Mouse (Mus musculus): Measurements from ENCODE around the gene Plod3. TPM values are rescaled to one million over a fixed set of nuclear protein-coding genes. Genes with fewer than 3 reads are reported as not detected.

Gene Plod3
- polyA plus RNA-seq, 1 experiment: 16.0 TPM

GRCm38 (mm10) chr5:136957250-136957649, 29.6 kb upstream of the Plod3 start:
- H3K4me1 ChIP-seq (ENCODE audit: control insufficient read depth, insufficient read depth, insufficient read length, low read length): peaks cover 8% of the 10 kb centered on the region
- H3K4me3 ChIP-seq (ENCODE audit: insufficient read depth, low read depth, low read length): no peak overlapping the region
- H3K27ac ChIP-seq (replicated peaks; ENCODE audit: low read depth, low read length): no peak overlapping the region

DNA sequence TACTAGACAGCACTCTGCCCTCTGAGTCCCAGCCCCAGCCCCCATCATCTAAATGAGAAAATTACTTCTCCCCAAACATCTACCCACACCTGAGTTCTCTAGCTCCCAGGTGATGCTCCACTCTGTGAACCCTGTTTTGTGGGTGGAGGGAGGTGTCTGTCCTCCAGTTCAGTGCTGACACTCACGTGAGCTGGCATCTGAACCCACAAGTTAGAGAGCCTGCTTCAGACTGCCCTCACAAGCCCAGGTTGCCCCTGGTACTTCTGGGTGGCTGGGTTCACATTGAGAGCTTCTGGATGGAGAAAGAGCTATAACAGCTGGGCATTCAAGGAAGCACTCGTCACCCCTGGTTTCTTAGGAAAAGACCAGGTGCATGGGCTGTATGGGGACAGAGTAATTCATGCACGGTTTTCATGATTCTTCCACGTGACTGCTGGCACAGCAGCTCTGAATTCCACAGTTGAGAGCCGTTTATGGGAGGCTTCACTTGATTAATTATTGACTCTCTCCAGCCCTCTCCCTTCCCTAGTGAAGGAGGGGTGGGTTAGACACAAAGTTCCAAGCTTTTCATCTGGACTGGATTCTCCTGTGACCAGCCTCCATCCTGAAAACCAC, 27.7 kb upstream of the Plod3 start:
- Histone ChIP-seq H3K4me1 (ENCODE audit: control insufficient read depth, insufficient read depth, insufficient read length, low read length) (peaks cover 7% of the 10 kb centered on the region), H3K4me3 (ENCODE audit: insufficient read depth, low read depth, low read length) (no peak overlapping the region), H3K27ac (replicated peaks; ENCODE audit: low read depth, low read length) (no peak overlapping the region)

DNA sequence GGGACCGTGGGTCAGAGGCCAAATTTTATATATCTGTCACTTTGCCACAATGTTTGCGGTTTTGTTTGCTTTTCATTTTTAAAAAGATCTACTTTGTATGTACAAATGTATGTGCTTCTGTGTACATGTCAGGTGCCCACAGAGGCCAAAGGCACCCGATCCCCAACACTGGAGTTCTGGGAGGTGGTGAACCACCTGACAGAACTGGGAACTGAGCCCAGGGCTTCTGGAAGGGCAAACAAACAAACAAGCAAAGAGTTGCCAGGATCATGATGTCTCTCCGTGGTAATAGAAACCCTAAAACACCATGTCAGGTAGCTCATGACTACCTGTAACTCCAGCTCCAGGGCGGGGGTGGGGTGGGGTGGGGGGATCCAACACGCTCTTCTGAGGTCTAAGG, 26.8 kb upstream of the Plod3 start:
- H3K4me3 ChIP-seq (ENCODE audit: insufficient read depth, low read depth, low read length): no peak overlapping the region
- no peak overlapping the region for H3K27ac ChIP-seq (replicated peaks; ENCODE audit: low read depth, low read length)
- peaks cover 6% of the 10 kb centered on the region for H3K4me1 ChIP-seq (ENCODE audit: control insufficient read depth, insufficient read depth, insufficient read length, low read length)

DNA sequence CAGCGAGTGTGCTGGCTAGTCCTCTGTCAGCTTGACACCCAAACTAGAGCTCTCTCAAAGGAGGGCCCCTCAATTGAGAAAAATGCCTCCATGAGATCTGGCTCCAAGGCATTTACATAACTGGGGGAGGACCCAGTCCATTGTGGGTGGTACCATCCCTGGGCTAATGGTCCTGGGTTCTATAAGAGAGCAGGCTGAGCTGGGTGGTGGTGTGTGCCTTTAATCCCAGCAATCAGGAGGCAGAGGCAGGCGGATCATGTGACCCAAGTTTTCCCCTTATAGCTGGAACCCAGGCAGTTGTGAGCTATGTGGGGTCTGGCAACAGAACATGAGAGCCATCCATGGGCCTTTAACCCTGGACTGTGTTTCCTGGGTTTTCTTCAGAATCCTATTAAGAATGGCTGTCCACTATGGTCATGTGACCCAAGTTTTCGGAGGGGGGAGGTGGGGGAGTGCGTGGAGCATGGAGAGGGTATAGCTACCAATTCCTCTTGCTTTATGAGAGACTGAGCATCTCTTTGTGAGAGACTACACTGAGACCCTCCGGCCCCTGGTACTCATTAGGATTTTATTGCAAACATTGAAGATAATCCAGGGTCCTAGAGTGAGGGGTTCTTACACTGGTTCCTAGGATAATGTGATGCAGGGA, 25.4 kb upstream of the Plod3 start:
- Histone ChIP-seq H3K4me3 (ENCODE audit: insufficient read depth, low read depth, low read length) (peak overlapping the region; percentile 89), H3K4me1 (ENCODE audit: control insufficient read depth, insufficient read depth, insufficient read length, low read length) (peaks cover 3% of the 10 kb centered on the region; the same call in 1 of the 2 replicates), H3K27ac (replicated peaks; ENCODE audit: low read depth, low read length) (0 out of 2 replicates have a peak overlapping the region, but pooled peaks have one; percentile 19)

DNA sequence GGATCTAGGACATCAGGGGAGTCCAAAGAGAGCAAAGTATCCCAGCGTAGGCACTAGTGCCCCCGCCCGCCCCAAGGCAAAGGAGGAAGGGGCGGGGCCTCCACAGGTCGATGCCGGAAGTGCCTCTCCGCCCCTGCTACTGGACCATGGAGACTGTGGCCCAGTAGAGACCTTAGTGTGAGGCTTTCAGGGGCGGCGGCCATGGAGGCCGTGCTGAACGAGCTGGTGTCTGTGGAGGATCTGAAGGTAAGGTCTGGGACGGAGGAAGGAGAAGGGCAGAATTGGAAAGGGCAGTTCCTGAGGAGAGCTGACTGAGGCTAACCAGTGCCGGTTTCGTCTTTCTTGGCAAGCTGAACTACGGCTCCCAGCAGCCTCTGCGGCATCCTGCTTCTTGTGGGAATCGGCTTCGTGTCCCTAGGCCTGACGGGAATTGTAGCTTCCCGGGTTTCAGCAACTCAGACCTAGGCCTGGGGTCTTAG, 24.8 kb upstream of the Plod3 start:
- Histone ChIP-seq H3K27ac (replicated peaks; ENCODE audit: low read depth, low read length) (peak overlapping the region; percentile 98), H3K4me3 (ENCODE audit: insufficient read depth, low read depth, low read length) (peak overlapping the region; percentile 89), H3K4me1 (ENCODE audit: control insufficient read depth, insufficient read depth, insufficient read length, low read length) (peaks cover 6% of the 10 kb centered on the region)

DNA sequence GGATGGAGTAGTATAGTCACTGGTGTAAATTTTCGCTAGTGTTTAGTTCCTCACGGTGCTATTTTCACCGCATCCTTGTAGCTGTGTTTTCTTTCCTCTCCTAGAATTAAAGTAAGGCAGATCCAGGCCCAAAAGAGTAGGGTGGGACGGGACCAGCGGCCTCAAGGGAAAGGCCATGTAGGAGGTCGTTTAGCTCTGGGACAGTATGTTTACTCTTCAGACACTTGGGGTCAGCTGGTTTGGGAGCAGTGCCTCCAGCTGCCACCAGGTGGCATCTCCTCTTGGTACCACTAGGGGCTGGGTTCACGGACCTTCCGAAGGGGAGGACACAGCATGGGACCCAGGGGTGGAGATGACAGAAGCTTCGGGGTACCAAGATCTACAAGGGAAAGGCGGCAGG, 24.3 kb upstream of the Plod3 start:
- H3K4me1 ChIP-seq (ENCODE audit: control insufficient read depth, insufficient read depth, insufficient read length, low read length): peaks cover 10% of the 10 kb centered on the region

DNA sequence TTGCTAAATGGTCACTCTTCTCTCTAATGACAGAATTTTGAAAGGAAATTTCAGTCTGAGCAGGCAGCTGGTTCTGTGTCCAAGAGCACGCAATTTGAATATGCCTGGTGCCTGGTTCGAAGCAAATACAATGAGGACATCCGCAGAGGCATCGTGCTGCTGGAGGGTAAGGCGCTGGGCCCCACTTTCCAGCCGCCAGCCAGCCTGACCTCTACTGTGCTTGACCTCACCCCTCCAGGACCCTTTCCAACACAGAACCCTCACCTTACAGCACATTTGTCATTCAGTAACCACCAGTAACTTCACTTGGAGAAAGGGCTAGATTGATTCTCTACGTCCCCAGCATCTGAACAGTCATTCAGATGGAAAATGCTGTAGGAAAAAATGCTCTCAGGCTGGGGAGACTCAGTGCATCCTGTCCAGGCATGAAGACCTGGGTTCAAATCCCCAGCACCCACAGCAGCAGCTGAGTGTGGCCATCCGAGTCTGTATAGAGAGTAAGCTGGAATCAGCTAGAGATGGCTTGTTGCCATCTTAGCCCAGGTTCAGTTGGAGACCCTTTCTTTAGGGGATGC, 23.8 kb upstream of the Plod3 start:
- no peak overlapping the region for H3K4me3 ChIP-seq (ENCODE audit: insufficient read depth, low read depth, low read length)
- H3K27ac ChIP-seq (replicated peaks; ENCODE audit: low read depth, low read length): no peak overlapping the region; the same call in 1 of the 2 replicates
- peaks cover 10% of the 10 kb centered on the region for H3K4me1 ChIP-seq (ENCODE audit: control insufficient read depth, insufficient read depth, insufficient read length, low read length)

More for the DNA sequence above, 24.3 kb upstream of the Plod3 start:
- H3K4me3 ChIP-seq (ENCODE audit: insufficient read depth, low read depth, low read length): peak overlapping the region; percentile 89
- peak overlapping the region; percentile 88 for H3K27ac ChIP-seq (replicated peaks; ENCODE audit: low read depth, low read length)

DNA sequence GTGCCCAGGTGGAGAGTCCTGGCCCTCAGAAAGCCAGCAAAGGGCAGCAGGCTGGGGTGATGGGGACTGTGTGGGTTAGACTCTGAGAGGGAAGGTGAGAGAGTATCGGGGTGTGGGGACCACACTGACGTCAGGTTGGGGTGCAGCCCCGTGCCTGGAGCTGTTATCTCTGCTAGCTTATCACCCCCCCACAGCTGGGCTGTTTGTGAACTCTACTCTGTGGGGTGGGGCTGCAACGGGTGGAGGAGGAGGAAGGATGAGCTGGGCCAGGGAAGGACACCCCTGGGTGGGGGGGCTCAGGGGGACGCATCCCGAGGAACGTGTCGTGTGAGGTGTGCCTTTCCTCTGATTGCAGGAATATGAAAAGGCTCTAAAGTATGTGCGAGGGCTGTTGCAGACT, 21.6 kb upstream of the Plod3 start:
- 0 out of 2 replicates have a peak overlapping the region, but pooled peaks have one; percentile 23 for H3K4me3 ChIP-seq (ENCODE audit: insufficient read depth, low read depth, low read length)
- peak overlapping the region; percentile 86 for H3K27ac ChIP-seq (replicated peaks; ENCODE audit: low read depth, low read length)
- peaks cover 10% of the 10 kb centered on the region for H3K4me1 ChIP-seq (ENCODE audit: control insufficient read depth, insufficient read depth, insufficient read length, low read length)

- peaks cover 10% of the 10 kb centered on the region for H3K4me1 ChIP-seq (ENCODE audit: control insufficient read depth, insufficient read depth, insufficient read length, low read length)
- peak overlapping the region; percentile 86 for H3K27ac ChIP-seq (replicated peaks; ENCODE audit: low read depth, low read length)
- peak overlapping the region; percentile 23 for H3K4me3 ChIP-seq (ENCODE audit: insufficient read depth, low read depth, low read length)
Measured at GRCm38 (mm10) chr5:136965686-136966085, 21.1 kb upstream of the Plod3 start.

DNA sequence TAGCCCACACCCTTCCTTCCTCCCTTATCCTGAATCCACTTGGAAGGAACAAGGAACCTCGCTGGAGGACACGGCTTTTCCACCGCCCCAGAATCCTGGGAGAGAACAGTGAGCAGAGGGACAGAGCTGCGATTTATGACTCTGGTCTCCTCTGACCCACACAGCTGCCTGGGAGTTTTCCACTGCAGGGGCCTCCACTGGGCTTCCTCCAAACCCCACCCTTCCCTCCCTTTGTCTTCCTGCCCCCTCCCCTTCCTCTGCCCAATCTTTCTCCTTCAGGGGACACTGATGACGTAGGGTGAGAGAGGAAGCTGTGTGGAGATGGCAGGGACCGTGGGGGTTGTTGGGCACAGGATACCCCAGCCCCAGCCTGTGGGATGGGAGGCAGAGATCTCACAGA, 20.5 kb upstream of the Plod3 start, which contains the start of gene Cldn15:
Gene Cldn15 (plus strand): TSS at position 286 of the 400 bp plus-strand sequence.
- Histone ChIP-seq H3K4me1 (ENCODE audit: control insufficient read depth, insufficient read depth, insufficient read length, low read length) (peaks cover 10% of the 10 kb centered on the region), H3K27ac (replicated peaks; ENCODE audit: low read depth, low read length) (peak within 1 kb of the TSS; percentile 100), H3K4me3 (ENCODE audit: insufficient read depth, low read depth, low read length) (peak within 1 kb of the TSS; percentile 46)

DNA sequence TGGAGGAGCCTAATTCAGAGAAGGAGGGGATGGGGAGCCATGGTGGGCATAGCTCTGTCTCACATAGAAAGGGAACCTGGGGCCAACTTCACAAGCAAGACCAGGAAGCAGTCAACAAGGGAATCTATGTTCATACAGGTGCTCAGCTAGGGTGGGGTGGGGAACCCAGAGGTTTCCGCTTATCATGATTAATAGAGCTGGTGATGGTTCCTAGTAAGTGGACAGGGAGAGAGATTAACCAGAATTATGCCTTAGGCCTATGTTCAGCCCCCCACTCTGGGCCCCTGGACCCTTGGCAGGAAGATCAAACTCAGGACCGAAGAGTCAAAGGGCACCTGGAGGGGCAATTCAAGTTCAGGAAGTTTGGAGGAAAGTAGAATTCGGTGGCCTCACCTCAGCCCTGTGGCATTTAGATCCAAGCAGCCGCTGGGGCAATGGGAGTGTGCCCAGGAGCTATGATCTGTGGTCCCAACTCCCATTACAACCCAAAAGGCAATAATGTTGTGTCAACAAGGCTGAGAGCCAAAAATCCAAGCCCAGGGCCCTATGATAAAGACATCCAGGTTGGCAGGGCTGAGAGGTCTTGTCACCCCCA, 19.9 kb upstream of the Plod3 start:
- Histone ChIP-seq H3K4me1 (ENCODE audit: control insufficient read depth, insufficient read depth, insufficient read length, low read length) (peaks cover 10% of the 10 kb centered on the region), H3K4me3 (ENCODE audit: insufficient read depth, low read depth, low read length) (peak overlapping the region; percentile 46), H3K27ac (replicated peaks; ENCODE audit: low read depth, low read length) (peak overlapping the region; percentile 100)

DNA sequence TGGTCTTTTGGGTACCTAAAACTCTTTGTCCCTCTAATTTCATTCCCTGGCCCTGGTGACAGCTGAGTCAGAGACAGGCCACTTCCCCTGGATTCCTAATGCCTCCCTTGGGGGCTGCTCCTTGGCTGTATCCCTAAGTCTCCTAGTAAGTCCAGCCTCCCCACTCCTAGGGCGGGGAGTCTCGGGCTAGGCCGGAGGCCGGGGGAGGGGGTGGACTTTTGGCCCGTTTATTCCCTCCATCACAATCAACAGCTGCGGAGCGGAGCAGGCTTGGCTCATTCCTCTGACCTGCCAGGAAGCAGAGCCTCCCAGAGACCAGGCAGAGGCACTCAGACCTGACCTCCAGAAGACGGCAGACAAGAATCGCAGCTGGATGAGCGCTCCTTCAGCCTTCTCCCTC, 19.2 kb upstream of the Plod3 start:
- Histone ChIP-seq H3K4me1 (ENCODE audit: control insufficient read depth, insufficient read depth, insufficient read length, low read length) (peaks cover 10% of the 10 kb centered on the region), H3K4me3 (ENCODE audit: insufficient read depth, low read depth, low read length) (peak overlapping the region; percentile 69), H3K27ac (replicated peaks; ENCODE audit: low read depth, low read length) (peak overlapping the region; percentile 100)

GRCm38 (mm10) chr5:136970703-136971102, 16.1 kb upstream of the Plod3 start:
- no peak overlapping the region for H3K27ac ChIP-seq (replicated peaks; ENCODE audit: low read depth, low read length)
- no peak overlapping the region for H3K4me3 ChIP-seq (ENCODE audit: insufficient read depth, low read depth, low read length)
- H3K4me1 ChIP-seq (ENCODE audit: control insufficient read depth, insufficient read depth, insufficient read length, low read length): peaks cover 7% of the 10 kb centered on the region

DNA sequence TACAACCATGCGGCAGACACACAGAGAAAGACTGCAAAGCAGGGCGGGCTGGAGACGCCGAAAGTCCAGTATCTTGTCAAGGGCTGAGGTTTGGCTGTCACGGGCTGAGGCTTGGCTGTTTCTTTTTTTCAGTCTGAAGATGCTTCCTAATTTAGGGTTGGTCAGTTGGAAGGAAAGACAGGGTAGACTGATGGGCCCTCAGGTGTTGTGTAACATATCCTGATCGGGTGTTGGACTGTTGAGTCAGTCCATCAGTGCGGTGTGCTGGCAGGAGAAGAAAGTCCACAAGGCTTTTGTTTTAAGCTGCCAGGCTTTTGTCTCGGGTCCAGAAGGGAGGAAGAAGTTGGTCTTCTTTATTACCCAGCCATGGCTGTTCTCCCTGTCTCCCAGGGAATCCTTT, 13.1 kb upstream of the Plod3 start:
- H3K4me1 ChIP-seq (ENCODE audit: control insufficient read depth, insufficient read depth, insufficient read length, low read length): no peaks in the 10 kb centered on the region
- H3K4me3 ChIP-seq (ENCODE audit: insufficient read depth, low read depth, low read length): no peak overlapping the region
- no peak overlapping the region for H3K27ac ChIP-seq (replicated peaks; ENCODE audit: low read depth, low read length)

DNA sequence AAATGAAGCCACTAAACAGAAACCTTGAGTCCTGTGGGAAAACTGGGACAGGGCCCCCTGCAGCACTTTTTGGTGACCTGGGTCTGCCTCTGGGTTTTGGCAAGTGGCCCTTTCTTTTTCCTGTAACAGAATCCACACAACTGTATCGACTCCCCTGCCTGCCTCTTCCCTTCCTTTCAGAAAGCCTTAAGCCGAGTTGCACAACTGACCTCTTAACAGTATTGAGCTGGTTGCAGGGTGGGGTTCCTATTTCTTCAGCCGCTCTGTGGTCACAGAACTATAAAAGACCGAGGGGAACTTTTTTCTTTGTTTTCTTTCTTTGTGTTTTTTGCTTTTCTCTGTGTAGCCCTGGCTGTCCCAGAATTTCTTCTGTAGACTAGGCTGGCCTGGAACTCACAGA, 9.1 kb upstream of the Plod3 start:
- Histone ChIP-seq H3K4me1 (ENCODE audit: control insufficient read depth, insufficient read depth, insufficient read length, low read length) (no peaks in the 10 kb centered on the region), H3K4me3 (ENCODE audit: insufficient read depth, low read depth, low read length) (no peak overlapping the region), H3K27ac (replicated peaks; ENCODE audit: low read depth, low read length) (no peak overlapping the region)

Data from brown adipose tissue, adult 24 weeks (tissue).